Mouse (Mus musculus) kidney, embryonic 16.5 days (tissue): ENCODE measurements around the gene Alkbh2. TPM values are rescaled to one million over a fixed set of nuclear protein-coding genes. Genes with fewer than 3 reads are reported as not detected.
A peak's percentile ranks its signal among the peaks of the same experiment; 100 is the strongest.

Experiments used
- ATAC-seq: fragments of 200-750 bp; cut with Nextera tagmentation; 2 replicates; pipeline ENCODE4 v1.8.0; 2017; ENCODE audit warnings: moderate TSS enrichment; ENCODE audit not compliant: low FRiP score, low TSS enrichment
- H3K27ac ChIP-seq: fragments of 300-500 bp; sonication (generic); 2 replicates; pipeline ENCODE4 v1.5.1; 2014; ENCODE audit warnings: low read length
- H3K27me3 ChIP-seq: fragments of 300-500 bp; sonication (generic); 2 replicates; pipeline ENCODE4 v1.6.1; 2014; ENCODE audit warnings: low read length, control low read depth, mixed read lengths; ENCODE audit not compliant: insufficient read depth
- H3K36me3 ChIP-seq: fragments of 300-500 bp; sonication (generic); 2 replicates; pipeline ENCODE4 v1.6.1; 2014; ENCODE audit warnings: low read length, control low read depth, mixed read lengths; ENCODE audit not compliant: insufficient read depth
- H3K4me1 ChIP-seq: fragments of 300-500 bp; sonication (generic); 2 replicates; pipeline ENCODE4 v1.6.1; 2014; ENCODE audit warnings: low read length, control low read depth, mixed read lengths; ENCODE audit not compliant: insufficient read depth
- H3K4me2 ChIP-seq: fragments of 300-500 bp; sonication (generic); replicated peaks from 2 replicates; pipeline ENCODE4 v1.6.1; 2014; ENCODE audit warnings: low read depth, low read length
- H3K4me3 ChIP-seq: fragments of 300-500 bp; sonication (generic); 2 replicates; pipeline ENCODE4 v1.5.1; 2014; ENCODE audit warnings: mild to moderate bottlenecking, low read length
- H3K9ac ChIP-seq: fragments of 300-500 bp; sonication (generic); replicated peaks from 2 replicates; pipeline ENCODE4 v1.6.1; 2014; ENCODE audit warnings: low read length
- H3K9me3 ChIP-seq: fragments of 300-500 bp; sonication (generic); 2 replicates; pipeline ENCODE4 v1.6.1; 2016; ENCODE audit warnings: low read length, control low read depth
- WGBS: fragments of 180-500 bp; shearing (Covaris S2); extraction: QIAGEN DNeasy Blood & Tissue Kit; methylation state at CpG from one replicate; pipeline ENCODE4 v1.1.7; 2014; 5-methylcytosine and 5-hydroxymethylcytosine counted together
- polyA plus RNA-seq: library from polyadenylated mRNA; unstranded; fragments of >200 nt; fragmentation: Nextera tagmentation; extraction: Ambion mirVana; gene quantifications from 2 replicates; pipeline ENCODE4 v1.2.1, GENCODE M21; 2015

The Alkbh2 gene
- polyA plus RNA-seq, 1 experiment from 2014 or later, result 9.1 TPM

DNA sequence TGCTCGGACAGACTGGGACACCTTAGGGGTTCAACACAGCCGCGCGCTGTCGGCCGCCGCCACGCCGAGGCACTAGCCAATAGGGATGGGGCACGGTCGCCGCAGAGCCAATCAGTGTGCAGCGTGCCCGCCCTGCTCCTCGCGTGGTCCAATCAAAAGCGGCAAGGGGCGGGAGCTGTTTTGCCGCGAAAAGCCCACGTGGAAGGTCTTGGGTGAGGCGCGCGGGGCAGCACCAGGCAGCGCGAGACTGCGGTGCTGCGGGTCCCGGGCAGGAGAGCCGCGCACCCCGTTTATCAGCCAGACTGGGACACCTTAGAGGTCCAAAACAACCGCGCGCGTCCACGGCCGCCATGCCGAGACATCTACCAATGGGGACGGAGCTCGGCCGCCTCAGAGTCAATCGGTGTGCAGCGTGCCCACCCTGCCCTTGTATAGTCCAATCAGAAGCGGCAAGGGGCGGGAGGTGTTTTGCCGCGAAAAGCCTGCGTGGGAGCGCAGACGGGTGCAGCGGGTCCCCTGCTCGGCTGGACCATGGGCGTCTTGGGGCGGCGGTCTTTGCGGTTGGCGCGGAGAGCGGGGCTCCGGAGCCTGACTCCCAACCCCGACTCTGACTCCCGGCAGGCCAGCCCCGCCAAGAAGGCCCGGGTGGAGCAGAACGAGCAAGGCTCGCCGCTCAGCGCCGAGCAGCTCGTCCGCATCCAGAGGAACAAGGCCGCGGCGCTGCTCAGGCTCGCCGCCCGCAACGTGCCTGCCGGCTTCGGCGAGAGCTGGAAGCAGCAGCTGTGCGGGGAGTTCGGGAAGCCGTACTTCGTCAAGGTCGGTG lies 2.9 kb upstream of the Alkbh2 start:
- Histone ChIP-seq H3K27me3 (no peaks in the 10 kb centered on the region), H3K9ac (peak overlapping the region; percentile 73), H3K4me2 (peak overlapping the region; percentile 98), H3K27ac (peak overlapping the region; percentile 79; the same call in 1 of the 2 replicates), H3K4me3 (peak overlapping the region; percentile 89), H3K4me1 (peaks cover 26% of the 10 kb centered on the region), H3K36me3 (no peaks in the 10 kb centered on the region), H3K9me3 (no peaks in the 10 kb centered on the region)
- WGBS, result under 1% methylated on average over 87 of the region's 87 CpGs
- ATAC-seq, result peak; percentile 98

DNA sequence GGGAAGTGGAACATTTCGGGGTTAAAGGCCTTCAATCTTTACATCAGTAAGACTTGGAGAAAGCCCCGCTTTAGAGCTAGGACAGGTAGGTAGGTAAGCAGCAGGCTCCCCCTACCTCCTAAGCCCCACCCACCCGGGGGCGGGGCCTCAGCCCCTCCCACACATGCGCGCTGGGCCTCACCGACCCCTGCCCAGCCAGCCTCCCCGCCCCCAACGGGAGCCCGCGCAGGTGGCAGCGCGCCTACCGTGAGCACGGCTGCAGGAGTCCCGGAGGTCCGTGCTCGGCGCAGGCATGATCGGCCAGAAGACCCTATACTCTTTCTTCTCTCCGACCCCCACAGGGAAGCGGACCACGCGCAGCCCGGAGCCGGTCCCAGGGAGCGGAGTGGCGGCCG lies 2.2 kb upstream of the Alkbh2 start, which contains the start of gene Ung:
Gene Ung, plus strand, starts transcription at position 176 of the 395 bp plus-strand sequence.
- Histone ChIP-seq H3K4me3 (peak within 1 kb of the TSS; percentile 89), H3K9ac (peak within 1 kb of the TSS; percentile 73), H3K4me2 (peak within 1 kb of the TSS; percentile 98), H3K9me3 (no peaks in the 10 kb centered on the region), H3K27ac (peak within 1 kb of the TSS; percentile 79; the same call in 1 of the 2 replicates), H3K4me1 (peaks cover 26% of the 10 kb centered on the region), H3K27me3 (no peaks in the 10 kb centered on the region), H3K36me3 (peaks cover 6% of the 10 kb centered on the region; the same call in 1 of the 2 replicates)
- peak; percentile 39 for ATAC-seq
- WGBS, result 1% methylated on average over 28 of the region's 29 CpGs

GRCm38 (mm10) chr5:114129550-114130210 lies 1.7 kb upstream of the Alkbh2 start:
- Histone ChIP-seq H3K4me1 (peaks cover 26% of the 10 kb centered on the region), H3K9ac (peak overlapping the region; percentile 73), H3K36me3 (peaks cover 6% of the 10 kb centered on the region; the same call in 1 of the 2 replicates), H3K27ac (no peak overlapping the region; the same call in 1 of the 2 replicates), H3K27me3 (no peaks in the 10 kb centered on the region), H3K9me3 (no peaks in the 10 kb centered on the region), H3K4me2 (peak overlapping the region; percentile 98), H3K4me3 (peak overlapping the region; percentile 89)
- 73% methylated on average over 15 of the region's 15 CpGs for WGBS
- ATAC-seq, result no peak

DNA sequence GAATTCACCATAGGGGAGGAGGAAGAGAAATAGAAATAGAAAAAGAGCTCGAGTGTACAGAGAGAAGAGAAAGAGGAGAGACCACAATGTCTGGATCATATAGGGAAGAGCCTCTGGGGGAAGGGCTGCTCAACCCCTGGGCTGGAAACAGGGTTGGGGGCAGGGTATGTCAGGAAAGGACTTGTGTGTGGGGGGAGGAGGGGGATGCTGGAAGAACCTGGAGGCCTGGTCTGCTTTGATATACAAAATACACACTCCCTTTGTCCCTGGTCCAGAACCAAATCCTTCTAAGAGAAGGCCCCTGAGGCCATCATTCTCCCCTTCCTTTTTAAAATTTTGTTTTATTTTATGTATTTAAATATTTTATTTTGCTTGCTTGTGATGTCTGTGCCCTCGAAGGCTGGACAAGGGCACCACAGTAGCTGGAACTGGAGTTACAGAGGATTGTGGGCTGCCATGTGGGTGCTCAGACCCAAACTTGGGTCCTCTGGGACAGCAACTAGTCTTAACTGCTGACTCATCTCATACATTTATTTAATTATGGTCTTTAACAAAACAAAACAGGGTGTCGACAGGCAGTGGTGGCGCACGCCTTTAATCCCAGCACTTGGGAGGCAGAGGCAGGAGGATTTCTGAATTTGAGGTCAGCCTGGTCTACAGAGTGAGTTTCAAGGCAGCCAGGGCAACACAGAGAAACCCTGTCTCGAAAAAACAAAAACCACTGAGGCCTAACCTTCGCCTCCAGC lies 1.3 kb downstream of the Alkbh2 start:
- Histone ChIP-seq H3K4me3 (no peak overlapping the region), H3K4me2 (peak overlapping the region; percentile 99), H3K27ac (no peak overlapping the region), H3K9me3 (no peaks in the 10 kb centered on the region), H3K36me3 (peaks cover 30% of the 10 kb centered on the region), H3K9ac (no peak overlapping the region; the same call in 1 of the 2 replicates), H3K27me3 (no peaks in the 10 kb centered on the region), H3K4me1 (peaks cover 12% of the 10 kb centered on the region)
- ATAC-seq, result no peak
- WGBS, result 78% methylated on average over 7 of the region's 7 CpGs

- Histone ChIP-seq H3K4me2 (no peak overlapping the region), H3K4me3 (no peak overlapping the region), H3K4me1 (peaks cover 9% of the 10 kb centered on the region), H3K27ac (no peak overlapping the region), H3K9ac (no peak overlapping the region), H3K36me3 (peaks cover 37% of the 10 kb centered on the region), H3K27me3 (no peaks in the 10 kb centered on the region), H3K9me3 (no peaks in the 10 kb centered on the region)
- ATAC-seq, result no peak
- 92% methylated on average over 3 of the region's 3 CpGs for WGBS
These were observed 2.0 kb downstream of the Alkbh2 start for GRCm38 (mm10) chr5:114126008-114126407.

GRCm38 (mm10) chr5:114119806-114120205 lies 8.2 kb downstream of the Alkbh2 start:
- Histone ChIP-seq H3K36me3 (peaks cover 65% of the 10 kb centered on the region), H3K4me3 (no peak overlapping the region)
- WGBS, result 89% methylated on average over 4 of the region's 4 CpGs

DNA sequence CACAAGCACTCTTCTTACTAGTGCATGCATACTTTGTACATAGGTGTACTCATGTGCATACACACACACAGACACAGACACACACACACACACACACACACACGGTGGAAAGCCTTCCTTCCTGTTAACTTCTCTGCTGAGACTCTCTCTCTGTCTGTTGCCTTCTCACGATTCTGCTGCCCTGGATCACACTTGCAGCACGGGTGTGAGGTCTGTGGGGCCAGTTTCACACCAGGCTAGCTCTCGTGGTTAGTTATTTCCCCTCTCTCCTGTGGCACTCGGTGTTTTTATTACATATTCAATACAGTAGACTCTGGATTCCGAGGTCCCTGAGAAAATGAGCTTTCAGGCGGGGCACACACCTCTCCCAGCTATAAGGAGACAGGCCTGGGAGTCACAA lies 11.4 kb downstream of the Alkbh2 start:
- H3K4me3 ChIP-seq, result no peak overlapping the region
- H3K36me3 ChIP-seq, result peaks cover 66% of the 10 kb centered on the region
- no peak overlapping the region for H3K27ac ChIP-seq
- no peaks in the 10 kb centered on the region for H3K4me1 ChIP-seq
- no peak overlapping the region for H3K9ac ChIP-seq
- H3K4me2 ChIP-seq, result no peak overlapping the region
- no peak for ATAC-seq
- no peaks in the 10 kb centered on the region for H3K9me3 ChIP-seq
- H3K27me3 ChIP-seq, result no peaks in the 10 kb centered on the region
- 85% methylated on average over 7 of the region's 7 CpGs for WGBS

More at GRCm38 (mm10) chr5:114119806-114120205, 8.2 kb downstream of the Alkbh2 start:
- Histone ChIP-seq H3K4me1 (no peaks in the 10 kb centered on the region), H3K27ac (no peak overlapping the region), H3K4me2 (no peak overlapping the region), H3K9ac (no peak overlapping the region), H3K27me3 (no peaks in the 10 kb centered on the region), H3K9me3 (no peaks in the 10 kb centered on the region)
- no peak for ATAC-seq

DNA sequence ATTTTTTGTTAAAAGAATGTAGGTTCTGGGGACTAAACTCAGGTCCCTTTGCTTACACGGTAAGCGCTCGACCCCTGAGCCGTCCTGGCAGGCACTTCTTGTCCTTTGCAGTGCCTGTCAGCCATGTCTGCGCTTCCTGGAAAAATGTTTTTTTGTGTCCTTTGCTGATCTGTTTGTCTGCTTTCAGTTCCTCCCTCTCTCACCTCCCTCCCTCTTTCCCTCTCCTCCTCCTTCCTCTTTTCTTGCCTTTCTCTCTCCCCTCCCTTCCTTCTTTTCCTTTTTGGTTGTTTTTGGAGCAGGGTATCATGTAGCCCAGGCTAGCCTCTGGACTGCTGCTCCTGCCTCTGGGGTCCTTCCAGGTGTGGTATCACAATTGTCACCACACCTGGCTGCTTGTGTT lies 13.0 kb downstream of the Alkbh2 start:
- WGBS, result 72% methylated on average over 5 of the region's 5 CpGs

DNA sequence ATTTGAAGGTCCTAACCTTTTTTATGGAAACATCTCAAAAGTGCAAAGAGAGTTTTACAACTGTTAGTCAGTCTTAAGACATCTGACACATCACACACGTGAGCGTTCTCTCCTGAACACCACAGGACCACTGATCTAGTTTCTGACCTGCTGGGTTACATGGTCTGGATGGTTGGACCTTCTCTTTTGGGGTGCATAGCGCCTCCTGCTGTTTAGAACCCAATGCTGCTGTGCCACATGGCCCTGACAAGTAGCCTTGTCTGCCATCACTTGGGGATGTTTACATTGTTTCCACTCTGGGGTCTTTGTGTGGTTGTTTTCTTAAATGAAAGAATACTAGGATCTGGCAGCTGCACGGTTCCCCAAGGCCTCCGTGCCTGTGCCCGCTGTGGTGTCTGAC lies 14.7 kb downstream of the Alkbh2 start:
- no peak for ATAC-seq
- H3K27ac ChIP-seq, result no peak overlapping the region
- H3K9me3 ChIP-seq, result no peaks in the 10 kb centered on the region
- no peaks in the 10 kb centered on the region for H3K4me1 ChIP-seq
- 87% methylated on average over 6 of the region's 6 CpGs for WGBS
- H3K36me3 ChIP-seq, result peaks cover 75% of the 10 kb centered on the region
- H3K4me3 ChIP-seq, result no peak overlapping the region
- H3K27me3 ChIP-seq, result no peaks in the 10 kb centered on the region
- no peak overlapping the region for H3K9ac ChIP-seq
- H3K4me2 ChIP-seq, result no peak overlapping the region

More for the DNA sequence above, 13.0 kb downstream of the Alkbh2 start:
- H3K9me3 ChIP-seq, result no peaks in the 10 kb centered on the region
- H3K4me3 ChIP-seq, result no peak overlapping the region
- H3K9ac ChIP-seq, result no peak overlapping the region
- H3K4me2 ChIP-seq, result no peak overlapping the region
- no peaks in the 10 kb centered on the region for H3K27me3 ChIP-seq
- no peak for ATAC-seq
- H3K36me3 ChIP-seq, result peaks cover 64% of the 10 kb centered on the region
- H3K27ac ChIP-seq, result no peak overlapping the region
- no peaks in the 10 kb centered on the region for H3K4me1 ChIP-seq
